Mouse (Mus musculus): Measurements from ENCODE around the gene Piga. TPM values are rescaled to one million over a fixed set of nuclear protein-coding genes. Genes with fewer than 3 reads are reported as not detected.

Gene Piga
- polyA plus RNA-seq, 1 experiment from 2014 or later, result 14.2 TPM

DNA sequence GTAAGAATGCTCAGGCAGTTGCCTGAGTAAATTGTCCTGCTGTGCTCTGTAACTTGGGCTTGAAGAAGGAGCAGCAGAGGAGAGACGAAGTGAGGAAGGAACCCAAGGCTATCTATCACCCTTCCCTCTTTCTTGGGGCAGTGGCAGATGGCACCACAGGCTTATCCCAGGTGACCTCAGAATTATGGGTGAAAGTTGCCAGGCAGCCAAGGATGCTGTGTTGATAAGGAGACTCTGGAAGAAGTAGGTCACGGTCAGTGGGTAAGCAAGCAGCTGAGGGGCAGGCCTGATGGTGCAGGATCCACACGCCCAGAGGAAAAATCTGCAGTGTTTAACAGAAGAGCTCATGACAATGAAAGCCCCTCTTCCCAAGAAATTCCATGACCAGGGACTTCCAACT, 21.7 kb downstream of the Piga start:
- Histone ChIP-seq H3K27ac (ENCODE audit: low read depth, low read length) (no peak overlapping the region), H3K36me3 (ENCODE audit: control insufficient read depth, insufficient read depth, low read length) (no peaks in the 10 kb centered on the region), H3K4me1 (ENCODE audit: control insufficient read depth, insufficient read depth, low read length) (no peaks in the 10 kb centered on the region), H3K9me3 (ENCODE audit: control insufficient read depth, low read length) (no peaks in the 10 kb centered on the region), H3K9ac (ENCODE audit: low read depth, low read length) (no peak overlapping the region), H3K4me3 (ENCODE audit: low read length) (no peak overlapping the region), H3K27me3 (ENCODE audit: control insufficient read depth, insufficient read depth, low read length) (peaks cover 2% of the 10 kb centered on the region; the same call in 1 of the 2 replicates), H3K4me2 (replicated peaks; ENCODE audit: low read depth, low read length) (no peak overlapping the region)
- no peak for ATAC-seq (ENCODE audit: low FRiP score, low TSS enrichment)
- 78% methylated on average over 3 of the region's 3 CpGs for WGBS

DNA sequence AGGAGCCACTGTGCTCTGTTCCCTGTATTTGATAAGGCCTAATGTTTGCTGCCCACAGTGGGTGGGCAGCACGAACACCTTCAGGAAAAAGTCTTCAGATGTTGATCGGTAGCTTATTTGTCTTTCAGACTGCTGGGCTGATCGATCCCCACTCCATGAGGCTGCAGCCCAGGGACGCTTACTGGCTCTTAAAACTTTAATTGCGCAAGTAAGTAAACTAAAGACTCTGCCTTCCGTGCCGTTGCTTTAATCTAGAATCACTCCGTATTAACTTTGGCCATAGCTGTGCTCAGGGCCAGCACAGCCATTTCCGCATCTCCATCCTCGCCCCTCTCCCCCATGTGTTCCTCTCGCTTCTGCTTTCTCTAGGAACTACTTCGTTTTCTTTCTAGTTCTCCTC, 26.0 kb downstream of the Piga start:
- H3K4me1 ChIP-seq (ENCODE audit: control insufficient read depth, insufficient read depth, low read length), result no peaks in the 10 kb centered on the region
- WGBS, result 89% methylated on average over 12 of the region's 12 CpGs
- no peak overlapping the region for H3K4me3 ChIP-seq (ENCODE audit: low read length)
- no peak overlapping the region for H3K4me2 ChIP-seq (replicated peaks; ENCODE audit: low read depth, low read length)
- 0 out of 2 replicates have a peak, but pooled peaks cover 2% of the 10 kb centered on the region for H3K27me3 ChIP-seq (ENCODE audit: control insufficient read depth, insufficient read depth, low read length)
- H3K9me3 ChIP-seq (ENCODE audit: control insufficient read depth, low read length), result no peaks in the 10 kb centered on the region
- no peak overlapping the region for H3K27ac ChIP-seq (ENCODE audit: low read depth, low read length)
- H3K36me3 ChIP-seq (ENCODE audit: control insufficient read depth, insufficient read depth, low read length), result no peaks in the 10 kb centered on the region
- H3K9ac ChIP-seq (ENCODE audit: low read depth, low read length), result no peak overlapping the region
- ATAC-seq (ENCODE audit: low FRiP score, low TSS enrichment), result no peak

DNA sequence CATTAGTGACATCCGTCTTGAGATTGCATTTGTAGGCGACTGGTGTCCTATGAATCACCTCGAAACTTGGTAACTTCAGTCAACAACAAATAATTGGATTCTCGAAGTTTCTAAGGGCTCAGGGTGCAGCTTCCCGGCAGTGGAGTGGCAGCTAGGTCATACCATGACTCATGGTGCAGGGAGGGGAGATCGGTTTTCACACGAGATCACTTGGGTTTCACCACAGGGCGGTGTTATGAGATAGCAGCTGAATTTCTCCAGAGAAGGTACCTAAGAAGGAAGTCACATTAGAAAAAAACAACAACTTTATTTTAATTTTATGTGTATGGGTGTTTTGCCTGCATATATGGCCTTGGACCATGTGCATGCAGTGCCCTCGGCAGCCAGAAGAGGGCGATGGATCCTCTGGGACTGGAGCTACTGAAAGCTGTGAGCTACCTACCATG, 26.5 kb downstream of the Piga start:
- no peak for ATAC-seq (ENCODE audit: low FRiP score, low TSS enrichment)
- Histone ChIP-seq H3K4me1 (ENCODE audit: control insufficient read depth, insufficient read depth, low read length) (no peaks in the 10 kb centered on the region), H3K27me3 (ENCODE audit: control insufficient read depth, insufficient read depth, low read length) (0 out of 2 replicates have a peak, but pooled peaks cover 2% of the 10 kb centered on the region), H3K36me3 (ENCODE audit: control insufficient read depth, insufficient read depth, low read length) (no peaks in the 10 kb centered on the region), H3K9me3 (ENCODE audit: control insufficient read depth, low read length) (no peaks in the 10 kb centered on the region), H3K27ac (ENCODE audit: low read depth, low read length) (no peak overlapping the region), H3K4me3 (ENCODE audit: low read length) (no peak overlapping the region), H3K9ac (ENCODE audit: low read depth, low read length) (no peak overlapping the region), H3K4me2 (replicated peaks; ENCODE audit: low read depth, low read length) (no peak overlapping the region)
- 67% methylated on average over 10 of the region's 10 CpGs for WGBS

DNA sequence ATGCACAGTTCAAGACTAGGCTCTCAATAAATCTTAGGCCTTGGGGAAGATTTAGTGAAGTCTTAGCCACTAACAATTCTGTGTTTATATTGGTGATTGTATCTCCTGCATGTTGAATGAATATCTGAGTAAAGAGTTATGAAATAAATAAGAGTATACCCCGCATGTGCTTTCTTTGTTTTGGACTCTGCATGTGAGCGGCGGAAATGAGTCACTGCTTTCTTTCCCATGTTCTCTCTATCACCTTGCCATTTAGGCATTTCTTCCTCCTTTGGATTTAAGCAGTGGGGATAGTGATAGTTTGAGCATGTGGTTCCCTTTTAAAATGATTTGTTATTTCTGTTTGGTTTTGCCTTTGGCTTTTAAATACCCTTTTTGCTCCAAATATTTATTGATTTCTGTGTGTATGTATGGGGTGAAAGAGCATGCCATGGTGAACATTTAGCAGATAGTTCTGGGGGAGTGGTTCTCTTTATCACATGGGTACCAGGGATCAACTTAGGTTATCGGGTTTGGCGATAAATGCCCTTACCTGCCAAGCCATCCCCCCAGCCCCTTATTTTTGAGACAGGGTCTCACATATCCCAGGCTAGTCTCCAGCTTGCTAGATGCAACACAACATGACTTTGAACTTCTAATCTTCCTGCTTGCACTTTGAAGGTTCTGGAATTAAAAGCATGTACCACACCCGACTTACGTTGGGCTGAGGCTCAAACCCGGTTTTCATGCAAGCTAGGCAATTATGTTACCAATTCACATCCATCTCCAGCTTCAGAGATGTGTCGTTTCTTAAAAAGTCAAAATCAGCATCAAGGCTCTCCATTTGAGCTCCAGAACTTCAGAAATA, 27.5 kb downstream of the Piga start:
- ATAC-seq (ENCODE audit: low FRiP score, low TSS enrichment), result no peak
- H3K36me3 ChIP-seq (ENCODE audit: control insufficient read depth, insufficient read depth, low read length), result no peaks in the 10 kb centered on the region
- no peak overlapping the region for H3K4me2 ChIP-seq (replicated peaks; ENCODE audit: low read depth, low read length)
- no peak overlapping the region for H3K4me3 ChIP-seq (ENCODE audit: low read length)
- H3K27me3 ChIP-seq (ENCODE audit: control insufficient read depth, insufficient read depth, low read length), result no peaks in the 10 kb centered on the region
- no peaks in the 10 kb centered on the region for H3K4me1 ChIP-seq (ENCODE audit: control insufficient read depth, insufficient read depth, low read length)
- H3K9me3 ChIP-seq (ENCODE audit: control insufficient read depth, low read length), result no peaks in the 10 kb centered on the region
- H3K9ac ChIP-seq (ENCODE audit: low read depth, low read length), result no peak overlapping the region
- 87% methylated on average over 9 of the region's 9 CpGs for WGBS
- H3K27ac ChIP-seq (ENCODE audit: low read depth, low read length), result no peak overlapping the region

DNA sequence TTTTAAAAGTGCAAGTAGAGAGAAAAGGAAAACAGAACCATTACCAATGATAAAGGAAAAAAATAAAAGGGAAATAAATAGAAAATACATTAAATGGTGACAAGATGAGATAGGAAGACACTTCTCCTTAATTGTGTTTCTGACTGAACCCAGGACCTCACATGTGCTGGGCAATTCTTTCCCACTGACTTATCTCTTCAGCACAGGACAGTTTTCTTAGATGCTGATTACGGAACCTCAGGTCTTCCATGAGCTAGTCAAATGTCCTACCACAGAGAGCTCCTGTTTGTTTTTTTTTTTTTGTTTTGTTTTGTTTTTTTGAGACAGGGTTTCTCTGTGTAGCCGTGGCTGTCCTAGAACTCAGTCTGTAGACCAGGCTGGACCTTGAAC, 28.1 kb downstream of the Piga start:
- ATAC-seq (ENCODE audit: low FRiP score, low TSS enrichment), result no peak
- no peak overlapping the region for H3K4me2 ChIP-seq (replicated peaks; ENCODE audit: low read depth, low read length)
- no peaks in the 10 kb centered on the region for H3K4me1 ChIP-seq (ENCODE audit: control insufficient read depth, insufficient read depth, low read length)
- no peak overlapping the region for H3K9ac ChIP-seq (ENCODE audit: low read depth, low read length)
- H3K27me3 ChIP-seq (ENCODE audit: control insufficient read depth, insufficient read depth, low read length), result no peaks in the 10 kb centered on the region
- 87% methylated on average over 2 of the region's 2 CpGs for WGBS
- H3K4me3 ChIP-seq (ENCODE audit: low read length), result no peak overlapping the region
- no peaks in the 10 kb centered on the region for H3K9me3 ChIP-seq (ENCODE audit: control insufficient read depth, low read length)
- H3K27ac ChIP-seq (ENCODE audit: low read depth, low read length), result no peak overlapping the region
- H3K36me3 ChIP-seq (ENCODE audit: control insufficient read depth, insufficient read depth, low read length), result no peaks in the 10 kb centered on the region

DNA sequence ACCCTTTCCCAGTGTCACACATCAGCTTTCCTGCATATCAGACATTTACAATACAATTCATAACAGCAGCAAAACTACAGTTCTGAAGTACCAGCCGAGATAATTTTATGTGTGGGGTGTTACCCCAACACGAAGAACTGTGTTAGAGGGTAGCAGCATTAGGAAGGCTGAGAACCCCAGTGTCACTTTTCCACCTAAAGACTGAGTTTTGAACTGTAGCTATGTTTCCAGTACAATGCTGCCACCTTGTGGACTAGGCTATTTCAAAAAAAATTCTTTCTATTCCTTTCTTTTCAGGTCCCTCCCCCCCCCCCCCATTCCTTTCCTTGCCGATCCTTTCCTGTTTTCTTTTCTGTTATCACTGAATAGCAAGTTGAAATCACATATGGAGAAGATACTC, 29.6 kb downstream of the Piga start:
- Histone ChIP-seq H3K9ac (ENCODE audit: low read depth, low read length) (no peak overlapping the region), H3K27me3 (ENCODE audit: control insufficient read depth, insufficient read depth, low read length) (no peaks in the 10 kb centered on the region), H3K4me1 (ENCODE audit: control insufficient read depth, insufficient read depth, low read length) (no peaks in the 10 kb centered on the region), H3K36me3 (ENCODE audit: control insufficient read depth, insufficient read depth, low read length) (no peaks in the 10 kb centered on the region), H3K4me2 (replicated peaks; ENCODE audit: low read depth, low read length) (no peak overlapping the region), H3K9me3 (ENCODE audit: control insufficient read depth, low read length) (no peaks in the 10 kb centered on the region), H3K27ac (ENCODE audit: low read depth, low read length) (no peak overlapping the region), H3K4me3 (ENCODE audit: low read length) (no peak overlapping the region)
- 43% methylated on average over 3 of the region's 3 CpGs for WGBS
- 0 out of 2 replicates have a peak, but pooled peaks have one; percentile 4 for ATAC-seq (ENCODE audit: low FRiP score, low TSS enrichment)

DNA sequence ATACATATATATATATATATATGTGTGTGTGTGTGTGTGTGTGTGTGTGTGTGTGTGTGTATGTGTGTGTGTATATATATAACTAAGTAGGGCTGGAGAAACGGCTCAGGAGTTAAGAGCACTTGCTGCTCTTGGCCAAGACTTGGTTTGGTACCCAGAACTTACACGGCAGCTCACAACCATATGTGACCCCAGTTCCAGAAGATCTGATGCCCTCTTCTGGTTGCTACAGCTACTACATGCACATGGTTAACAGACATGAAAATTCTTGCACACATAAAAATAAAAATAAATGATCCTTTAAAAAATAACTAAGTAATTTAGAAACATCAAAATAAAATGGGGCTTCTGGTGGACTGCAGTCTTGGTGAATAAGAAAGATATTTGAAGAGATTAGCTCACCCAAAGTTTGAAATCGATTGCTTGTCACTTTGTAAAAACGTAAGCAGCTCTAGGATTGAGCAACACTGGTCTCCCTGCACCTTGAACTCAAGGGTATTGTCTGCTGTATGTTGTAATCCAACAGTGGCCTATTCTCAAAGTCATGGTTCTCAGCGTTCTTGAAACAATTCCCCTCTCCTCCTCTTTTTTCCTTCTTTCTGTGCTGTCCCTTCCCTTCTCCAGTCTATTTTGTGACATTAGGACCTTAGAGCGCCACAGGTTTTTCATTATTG, 39.8 kb downstream of the Piga start:
- Histone ChIP-seq H3K4me2 (replicated peaks; ENCODE audit: low read depth, low read length) (no peak overlapping the region), H3K27me3 (ENCODE audit: control insufficient read depth, insufficient read depth, low read length) (no peaks in the 10 kb centered on the region), H3K36me3 (ENCODE audit: control insufficient read depth, insufficient read depth, low read length) (no peaks in the 10 kb centered on the region), H3K4me1 (ENCODE audit: control insufficient read depth, insufficient read depth, low read length) (no peaks in the 10 kb centered on the region), H3K4me3 (ENCODE audit: low read length) (no peak overlapping the region), H3K27ac (ENCODE audit: low read depth, low read length) (no peak overlapping the region), H3K9me3 (ENCODE audit: control insufficient read depth, low read length) (no peaks in the 10 kb centered on the region), H3K9ac (ENCODE audit: low read depth, low read length) (no peak overlapping the region)
- ATAC-seq (ENCODE audit: low FRiP score, low TSS enrichment), result no peak
- 74% methylated on average over 6 of the region's 6 CpGs for WGBS
